Mouse (Mus musculus): ENCODE results near the gene Lrrc14b. TPM values are rescaled to one million over a fixed set of nuclear protein-coding genes. Genes with fewer than 3 reads are reported as not detected.

Lrrc14b gene
- polyA plus RNA-seq, 1 experiment from 2014 or later: not detected

DNA sequence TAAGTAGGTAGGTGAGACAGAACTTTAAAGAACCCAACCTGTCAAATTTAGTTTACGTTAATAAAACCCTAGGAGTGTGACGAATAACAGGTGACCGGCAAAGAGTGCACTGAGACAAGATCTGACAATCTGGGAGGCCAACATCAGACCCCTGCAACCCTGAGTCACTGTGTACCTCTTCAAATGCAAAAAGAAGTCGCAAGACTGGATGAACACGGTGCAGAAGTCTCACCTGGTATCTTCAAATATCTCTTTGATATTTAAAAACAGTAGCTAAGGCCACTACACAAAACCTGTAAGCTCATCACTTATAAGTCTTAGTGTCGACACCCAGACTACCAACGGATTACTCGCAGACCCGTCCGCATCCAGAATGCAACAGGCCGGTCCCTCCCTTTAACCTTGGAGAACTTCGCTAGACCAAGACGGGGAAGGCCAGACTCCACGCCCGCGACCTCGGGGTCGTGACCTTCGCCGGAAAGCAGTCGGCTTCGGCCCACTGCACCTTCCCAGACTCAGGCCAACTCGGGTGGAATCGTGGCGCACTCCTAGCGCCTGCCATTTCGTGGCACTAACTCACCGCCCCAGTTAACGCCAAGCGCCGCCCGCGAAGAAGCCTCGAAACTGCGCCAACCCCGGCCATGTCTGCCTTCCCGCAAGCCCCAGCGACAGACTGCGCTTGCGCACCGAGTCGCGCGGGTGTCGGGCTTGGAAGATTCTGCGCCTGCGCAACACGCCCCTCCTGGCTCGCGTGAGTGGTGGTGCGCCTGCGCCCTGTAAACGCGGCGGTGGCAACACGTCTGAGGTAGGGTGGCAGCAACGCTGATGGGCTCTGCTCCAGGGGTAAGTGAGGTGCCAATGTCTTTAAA lies 14.0 kb downstream of the Lrrc14b start, which contains the start of the genes Sdha and Ccdc127:
Sdha (minus strand) TSS at position 715 of the 869 bp plus-strand sequence.
Ccdc127 (plus strand) TSS at position 744 of the 869 bp plus-strand sequence.
- Histone ChIP-seq H3K27ac (replicated peaks) (peak within 1 kb of the TSS; percentile 69), H3K4me1 (peaks cover 20% of the 10 kb centered on the region), H3K36me3 (peaks cover 13% of the 10 kb centered on the region), H3K4me2 (replicated peaks) (peak within 1 kb of the TSS; percentile 78), H3K9me3 (no peaks in the 10 kb centered on the region), H3K27me3 (no peaks in the 10 kb centered on the region), H3K9ac (replicated peaks) (peak within 1 kb of the TSS; percentile 92), H3K4me3 (peak within 1 kb of the TSS; percentile 83)
- WGBS: 2% methylated on average over 57 of the region's 57 CpGs
- peak; percentile 98 for ATAC-seq (ENCODE audit: low FRiP score, low read depth)

DNA sequence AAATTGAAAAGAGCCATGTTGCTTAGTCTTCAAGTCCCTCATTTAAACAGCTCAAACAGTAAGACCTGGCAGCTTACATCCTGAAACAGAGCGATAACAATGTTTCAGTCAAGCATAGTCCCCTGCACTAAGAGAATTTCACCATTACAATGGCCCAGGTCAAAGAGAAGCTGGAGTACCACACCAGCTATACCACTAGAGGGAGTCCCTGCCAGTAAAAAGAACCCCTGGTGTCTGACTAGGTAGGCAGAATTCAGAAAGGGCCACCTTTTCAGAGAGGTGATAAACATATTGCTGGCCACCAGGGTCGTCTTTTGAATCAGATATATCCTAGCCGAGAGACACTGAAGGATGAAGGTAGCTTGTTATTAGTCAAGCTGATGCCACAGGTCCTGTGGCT lies 22.8 kb downstream of the Lrrc14b start:
- Histone ChIP-seq H3K4me3 (no peak overlapping the region), H3K9ac (replicated peaks) (no peak overlapping the region), H3K4me2 (replicated peaks) (no peak overlapping the region), H3K4me1 (no peaks in the 10 kb centered on the region), H3K9me3 (no peaks in the 10 kb centered on the region), H3K27ac (replicated peaks) (no peak overlapping the region), H3K27me3 (no peaks in the 10 kb centered on the region), H3K36me3 (peaks cover 62% of the 10 kb centered on the region)
- peak; percentile 27; the same call in 1 of the 2 replicates for ATAC-seq (ENCODE audit: low FRiP score, low read depth)
- 55% methylated on average over 3 of the region's 3 CpGs for WGBS

DNA sequence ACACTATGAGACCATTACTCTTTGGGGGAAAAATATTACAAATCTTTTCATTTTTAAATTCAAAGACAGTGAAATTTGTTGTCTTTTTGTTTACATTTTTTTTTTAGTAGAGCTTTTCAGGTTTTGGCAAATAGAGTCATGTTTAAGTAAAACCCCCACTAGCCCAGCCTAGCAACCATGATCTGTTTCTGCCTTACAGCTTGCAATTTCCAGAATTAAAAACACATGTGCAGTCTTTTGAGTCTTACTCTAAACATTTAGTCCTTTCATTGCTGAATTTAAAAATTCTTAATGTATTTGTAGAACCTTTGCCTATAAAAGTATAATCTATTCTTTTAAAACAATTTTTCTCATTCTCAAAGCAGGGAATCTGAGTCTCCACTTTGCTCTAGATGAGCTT lies 34.5 kb downstream of the Lrrc14b start:
- Histone ChIP-seq H3K27me3 (no peaks in the 10 kb centered on the region), H3K4me2 (replicated peaks) (no peak overlapping the region), H3K9me3 (no peaks in the 10 kb centered on the region), H3K9ac (replicated peaks) (no peak overlapping the region), H3K4me3 (no peak overlapping the region), H3K36me3 (peaks cover 70% of the 10 kb centered on the region), H3K27ac (replicated peaks) (no peak overlapping the region), H3K4me1 (no peaks in the 10 kb centered on the region)
- no peak for ATAC-seq (ENCODE audit: low FRiP score, low read depth)

DNA sequence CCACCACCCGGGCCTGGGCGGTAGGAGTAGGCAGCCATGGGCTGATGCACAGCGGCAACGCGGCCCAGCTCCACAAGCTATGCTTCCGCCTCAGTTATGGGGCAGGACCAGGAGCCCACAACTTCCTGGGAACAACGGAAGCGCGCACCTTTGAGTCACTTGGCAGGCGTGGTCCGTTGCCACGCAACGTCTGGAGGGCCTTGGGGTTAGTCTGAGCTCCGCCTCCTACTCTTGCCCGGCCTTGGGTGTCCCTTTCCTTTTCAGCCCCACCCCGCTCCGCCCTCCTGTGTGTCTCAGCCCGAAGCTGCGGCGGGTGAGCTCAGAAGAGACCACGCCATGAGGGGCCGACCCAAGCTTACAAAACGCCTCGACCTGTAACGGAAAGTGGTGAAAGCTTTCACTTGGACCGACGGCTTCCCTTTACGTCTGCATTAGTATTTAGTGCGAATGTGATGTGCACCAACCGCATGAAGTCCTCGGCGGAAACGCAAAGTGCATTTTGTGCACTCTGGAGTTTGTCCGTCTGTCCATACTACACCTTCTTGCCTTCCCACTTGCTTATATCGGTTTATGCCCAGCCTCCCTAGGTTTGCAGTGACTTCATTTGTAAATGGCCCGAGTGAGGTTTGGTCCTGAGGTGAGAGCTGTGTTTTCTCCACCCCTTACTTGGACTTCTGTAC lies 46.5 kb downstream of the Lrrc14b start, which contains the start of gene Pdcd6:
Pdcd6 (minus strand) TSS at position 411 of the 680 bp plus-strand sequence.
- H3K4me2 ChIP-seq (replicated peaks): peak within 1 kb of the TSS; percentile 76
- peaks cover 11% of the 10 kb centered on the region for H3K4me1 ChIP-seq
- H3K27ac ChIP-seq (replicated peaks): peak within 1 kb of the TSS; percentile 25; the same call in 1 of the 2 replicates
- WGBS: under 1% methylated on average over 35 of the region's 36 CpGs
- H3K27me3 ChIP-seq: no peaks in the 10 kb centered on the region
- peak within 1 kb of the TSS; percentile 71 for H3K9ac ChIP-seq (replicated peaks)
- peak within 1 kb of the TSS; percentile 57 for H3K4me3 ChIP-seq
- H3K9me3 ChIP-seq: no peaks in the 10 kb centered on the region
- peak; percentile 99 for ATAC-seq (ENCODE audit: low FRiP score, low read depth)
- H3K36me3 ChIP-seq: peaks cover 19% of the 10 kb centered on the region

DNA sequence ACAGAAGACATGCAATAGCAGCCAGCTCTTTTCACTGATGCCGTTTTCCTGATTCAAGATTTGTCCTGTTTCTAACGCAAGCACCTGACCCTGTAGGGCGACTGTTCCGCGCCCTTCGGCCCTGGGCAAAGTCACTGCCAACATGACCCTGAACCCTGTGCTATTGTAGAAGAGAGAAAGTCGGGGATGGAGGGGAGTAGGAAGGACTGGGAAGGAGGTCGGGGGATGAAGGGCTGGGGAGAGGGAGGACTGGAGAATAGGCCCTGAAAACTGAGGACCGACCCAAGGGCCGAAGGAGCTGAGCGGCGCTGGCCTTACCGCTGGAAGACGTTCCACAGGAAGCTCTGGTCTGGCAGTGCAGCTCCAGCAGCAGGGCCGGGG lies 47.0 kb downstream of the Lrrc14b start:
- peak overlapping the region; percentile 71 for H3K9ac ChIP-seq (replicated peaks)
- no peaks in the 10 kb centered on the region for H3K27me3 ChIP-seq
- peaks cover 13% of the 10 kb centered on the region for H3K36me3 ChIP-seq
- peak overlapping the region; percentile 25; the same call in 1 of the 2 replicates for H3K27ac ChIP-seq (replicated peaks)
- no peaks in the 10 kb centered on the region for H3K9me3 ChIP-seq
- WGBS: 4% methylated on average over 15 of the region's 15 CpGs
- peak overlapping the region; percentile 76 for H3K4me2 ChIP-seq (replicated peaks)
- H3K4me3 ChIP-seq: peak overlapping the region; percentile 57
- peaks cover 11% of the 10 kb centered on the region for H3K4me1 ChIP-seq
- ATAC-seq (ENCODE audit: low FRiP score, low read depth): no peak; the same call in 1 of the 2 replicates

DNA sequence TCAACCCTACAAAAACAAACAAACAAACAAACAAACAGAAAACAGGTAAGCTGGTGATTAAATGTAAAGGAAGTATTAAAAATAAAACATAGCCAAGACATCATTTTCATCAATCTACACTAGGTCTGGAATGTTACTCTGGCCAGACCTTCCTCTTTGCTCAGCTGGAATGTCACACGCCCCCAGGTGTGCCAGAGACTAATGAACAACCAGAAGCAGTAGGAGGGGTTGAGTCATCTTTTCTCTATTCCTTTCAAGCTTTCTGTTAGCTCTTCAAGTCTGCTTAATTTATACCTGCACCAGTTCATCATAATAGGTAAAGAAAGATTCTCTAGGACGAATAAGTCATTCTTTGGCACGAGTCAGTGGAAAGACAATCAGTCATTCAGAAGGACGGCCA lies 47.4 kb downstream of the Lrrc14b start:
- Histone ChIP-seq H3K27me3 (no peaks in the 10 kb centered on the region), H3K4me2 (replicated peaks) (peak overlapping the region; percentile 76), H3K4me1 (peaks cover 11% of the 10 kb centered on the region), H3K36me3 (peaks cover 10% of the 10 kb centered on the region), H3K9me3 (no peaks in the 10 kb centered on the region), H3K27ac (replicated peaks) (0 out of 2 replicates have a peak overlapping the region, but pooled peaks have one; percentile 25), H3K9ac (replicated peaks) (peak overlapping the region; percentile 71), H3K4me3 (peak overlapping the region; percentile 57)
- 25% methylated on average over 4 of the region's 4 CpGs for WGBS
- no peak for ATAC-seq (ENCODE audit: low FRiP score, low read depth)

DNA sequence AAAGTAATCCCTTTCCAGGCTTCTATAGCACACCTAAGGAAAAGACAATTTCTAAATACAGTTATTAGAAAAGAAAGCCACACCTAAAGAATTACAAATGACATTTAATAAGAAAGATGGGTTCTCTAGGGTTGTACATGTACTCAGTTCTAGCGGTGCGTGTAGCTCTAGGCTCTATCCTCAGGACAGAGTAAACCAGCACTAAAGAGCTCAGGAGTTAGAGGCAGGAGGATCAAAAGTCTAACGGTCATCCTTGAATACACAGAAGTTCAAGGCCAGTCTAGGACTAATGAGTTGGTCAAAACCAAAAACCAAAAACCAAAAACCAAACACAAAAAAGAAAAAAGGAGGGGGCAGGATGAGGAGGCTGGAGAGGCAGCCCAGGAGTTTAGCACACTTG lies 49.2 kb downstream of the Lrrc14b start:
- no peak overlapping the region for H3K27ac ChIP-seq (replicated peaks)
- H3K27me3 ChIP-seq: no peaks in the 10 kb centered on the region
- H3K4me1 ChIP-seq: peaks cover 11% of the 10 kb centered on the region
- no peak overlapping the region for H3K9ac ChIP-seq (replicated peaks)
- H3K9me3 ChIP-seq: no peaks in the 10 kb centered on the region
- H3K36me3 ChIP-seq: peaks cover 15% of the 10 kb centered on the region
- H3K4me2 ChIP-seq (replicated peaks): no peak overlapping the region
- H3K4me3 ChIP-seq: no peak overlapping the region
- ATAC-seq (ENCODE audit: low FRiP score, low read depth): no peak
- 98% methylated on average over 3 of the region's 3 CpGs for WGBS

MicroRNAs encoded within 50 kb of the gene (microRNA counts, 519-probe panel; counts per million panel counts)
- microRNA mmu-miR-692: not detected

Small RNAs within 50 kb of the gene (microRNA-seq; reads per million reads assigned to microRNA genes)
- gene Mir692-3: not detected

Other genes with a start within 250 kb of the Lrrc14b start
- gene Slc9a3, start 242.5 kb downstream of the Lrrc14b start, polyA plus RNA-seq (2016; fragmentation: Nextera tagmentation; extraction: Ambion mirVana): 0.04 TPM in 2 replicates
- gene Exoc3, start 155.3 kb downstream of the Lrrc14b start, polyA plus RNA-seq (2016; fragmentation: Nextera tagmentation; extraction: Ambion mirVana): 82.4 and 89.2 TPM in 2 replicates
- gene Ahrr, start 71.7 kb downstream of the Lrrc14b start, polyA plus RNA-seq (2016; fragmentation: Nextera tagmentation; extraction: Ambion mirVana): 1.1 and 1.7 TPM in 2 replicates
- gene Pdcd6, start 46.4 kb downstream of the Lrrc14b start, polyA plus RNA-seq (2016; fragmentation: Nextera tagmentation; extraction: Ambion mirVana): 103 and 114 TPM in 2 replicates
- 219 and 223 TPM in 2 replicates for gene Sdha, start 13.7 kb downstream of the Lrrc14b start, polyA plus RNA-seq (2016; fragmentation: Nextera tagmentation; extraction: Ambion mirVana)
- gene Ccdc127, start 13.7 kb downstream of the Lrrc14b start, polyA plus RNA-seq (2016; fragmentation: Nextera tagmentation; extraction: Ambion mirVana): 57.5 and 59.2 TPM in 2 replicates
- gene Zfp72, start 26.8 kb upstream of the Lrrc14b start, polyA plus RNA-seq (2016; fragmentation: Nextera tagmentation; extraction: Ambion mirVana): 3.5 and 3.7 TPM in 2 replicates
- 95.2 and 103 TPM in 2 replicates for gene Ftl1-ps1, start 35.7 kb upstream of the Lrrc14b start, polyA plus RNA-seq (2016; fragmentation: Nextera tagmentation; extraction: Ambion mirVana)
- 20.4 and 21.6 TPM in 2 replicates for gene Zfp825, start 130.0 kb upstream of the Lrrc14b start, polyA plus RNA-seq (2016; fragmentation: Nextera tagmentation; extraction: Ambion mirVana)